Mouse (Mus musculus) CH12.LX (cell line): ENCODE results near the gene Pde4b. TPM values are rescaled to one million over a fixed set of nuclear protein-coding genes. Genes with fewer than 3 reads are reported as not detected.

Experiments
- DNase-seq: peaks from one replicate; pipeline ENCODE4 v3.0.0-alpha.2; 2013; ENCODE audit errors: extremely low read depth
- H3K27ac ChIP-seq: 2 replicates; pipeline ENCODE4 v1.5.1; 2012; ENCODE audit warnings: low read depth, mild to moderate bottlenecking, control low read depth, moderate library complexity; ENCODE audit not compliant: insufficient read depth
- H3K27me3 ChIP-seq: replicated peaks from 2 replicates; pipeline ENCODE3; 2012; ENCODE audit warnings: inconsistent platforms
- H3K36me3 ChIP-seq, 2 experiments: replicated peaks in 1 of 2; 2 replicates each; pipeline versions ENCODE3 to v1.6.1; 2012; ENCODE audit warnings: inconsistent platforms in 1 of 2, low read length in 1 of 2, mild to moderate bottlenecking in 1 of 2, mixed read lengths in 1 of 2, moderate library complexity in 1 of 2; ENCODE audit not compliant: control insufficient read depth in 1 of 2, insufficient read depth in 1 of 2
- H3K4me1 ChIP-seq, 2 experiments: 2 replicates each; pipeline ENCODE4 v1.6.1; 2012; ENCODE audit warnings: inconsistent platforms in 1 of 2, moderate library complexity in 1 of 2; ENCODE audit not compliant: insufficient read depth in 2 of 2, control insufficient read depth in 1 of 2
- H3K4me2 ChIP-seq: 2 replicates; pipeline ENCODE4 v1.6.1; 2012; ENCODE audit warnings: low read depth, mild to moderate bottlenecking, control low read depth; ENCODE audit not compliant: poor library complexity, insufficient read depth, severe bottlenecking
- H3K4me3 ChIP-seq, 3 experiments: fragments of 150-350 bp in 1 of 3; sonication (generic) in 1 of 3; replicated peaks in 1 of 3; 2 replicates each; pipeline versions ENCODE3 to v1.5.1; 2011 to 2012; ENCODE audit warnings: low read depth in 2 of 3, low read length in 2 of 3, mild to moderate bottlenecking in 2 of 3, moderate library complexity in 2 of 3, control low read depth in 1 of 3, improper control_type of control experiment in 1 of 3, inconsistent platforms in 1 of 3, mixed read lengths in 1 of 3; ENCODE audit not compliant: poor library complexity in 1 of 3
- H3K79me2 ChIP-seq: replicated peaks from 2 replicates; pipeline ENCODE4 v1.6.1; 2012; ENCODE audit warnings: mild to moderate bottlenecking, moderate library complexity; ENCODE audit not compliant: control insufficient read depth, poor library complexity, insufficient read depth, severe bottlenecking; ENCODE audit errors: extremely low read depth
- H3K9ac ChIP-seq: 2 replicates; pipeline ENCODE4 v1.6.1; 2012; ENCODE audit warnings: low read depth, mild to moderate bottlenecking, control low read depth, moderate library complexity; ENCODE audit not compliant: insufficient read depth
- H3K9me3 ChIP-seq: replicated peaks from 2 replicates; pipeline ENCODE3; 2012; ENCODE audit warnings: low read length, inconsistent platforms, mixed read lengths
- BHLHE40 ChIP-seq: IDR thresholded peaks from 2 replicates; pipeline ENCODE4 v1.6.1; 2011; ENCODE audit warnings: mild to moderate bottlenecking, low read depth, low read length, improper control_type of control experiment
- CTCF ChIP-seq, 2 experiments: IDR thresholded peaks in 1 of 2; conservative IDR thresholded peaks in 1 of 2; 2 replicates each; pipeline ENCODE4 v1.5.1; 2011 to 2012; ENCODE audit warnings: low read depth in 2 of 2, low read length in 2 of 2, improper control_type of control experiment in 1 of 2, inconsistent platforms in 1 of 2, mild to moderate bottlenecking in 1 of 2, moderate library complexity in 1 of 2
- E2F4 ChIP-seq: IDR thresholded peaks from 2 replicates; pipeline ENCODE4 v1.6.1; 2011; ENCODE audit warnings: low read depth, low read length, improper control_type of control experiment; ENCODE audit not compliant: insufficient replicate concordance
- JUN ChIP-seq: IDR thresholded peaks from 2 replicates; pipeline ENCODE4 v1.6.1; 2011; ENCODE audit warnings: low read depth, mild to moderate bottlenecking, low read length, improper control_type of control experiment, moderate library complexity; ENCODE audit not compliant: insufficient read depth
- JUND ChIP-seq: conservative IDR thresholded peaks from 2 replicates; pipeline ENCODE4 v1.6.1; 2011; ENCODE audit warnings: low read depth, low read length, improper control_type of control experiment
- MAFK ChIP-seq: IDR thresholded peaks from 2 replicates; pipeline ENCODE4 v1.6.1; 2011; ENCODE audit warnings: low read length, improper control_type of control experiment; ENCODE audit not compliant: insufficient replicate concordance
- MAX ChIP-seq: IDR thresholded peaks from 2 replicates; pipeline ENCODE4 v1.6.1; 2011; ENCODE audit warnings: low read length, improper control_type of control experiment
- MXI1 ChIP-seq: IDR thresholded peaks from 2 replicates; pipeline ENCODE4 v1.6.1; 2011; ENCODE audit warnings: mild to moderate bottlenecking, low read depth, low read length, improper control_type of control experiment
- MYC ChIP-seq: IDR thresholded peaks from 2 replicates; pipeline ENCODE4 v1.6.1; 2011; ENCODE audit warnings: low read depth, mild to moderate bottlenecking, improper control_type of control experiment, low read length
- NELFE ChIP-seq: IDR thresholded peaks from 2 replicates; pipeline ENCODE4 v1.6.1; 2011; ENCODE audit warnings: low read depth, low read length, improper control_type of control experiment
- RAD21 ChIP-seq: IDR thresholded peaks from 2 replicates; pipeline ENCODE4 v1.6.1; 2011; ENCODE audit warnings: low read depth, mild to moderate bottlenecking, low read length, improper control_type of control experiment, moderate library complexity
- SIN3A ChIP-seq: IDR thresholded peaks from 2 replicates; pipeline ENCODE4 v1.6.1; 2012; ENCODE audit warnings: low read length, improper control_type of control experiment, inconsistent platforms
- SMC3 ChIP-seq: IDR thresholded peaks from 2 replicates; pipeline ENCODE4 v1.6.1; 2011; ENCODE audit warnings: low read depth, low read length, improper control_type of control experiment
- TBP ChIP-seq: conservative IDR thresholded peaks from 2 replicates; pipeline ENCODE4 v1.6.1; 2011; ENCODE audit warnings: low read depth, low read length, improper control_type of control experiment
- USF1 ChIP-seq: IDR thresholded peaks from 2 replicates; pipeline ENCODE4 v1.6.1; 2014; ENCODE audit warnings: low read depth, mild to moderate bottlenecking, inconsistent platforms, low read length, improper control_type of control experiment
- ZC3H11A ChIP-seq: IDR thresholded peaks from 2 replicates; pipeline ENCODE4 v1.6.1; 2012; ENCODE audit warnings: low read depth, mild to moderate bottlenecking, inconsistent platforms, low read length, improper control_type of control experiment
- ZKSCAN1 ChIP-seq: IDR thresholded peaks from 2 replicates; pipeline ENCODE4 v1.6.1; 2012; ENCODE audit warnings: low read depth, inconsistent platforms, low read length, improper control_type of control experiment, borderline replicate concordance
- dilution Hi-C: fragments of 300-500 bp; cut with MboI; formaldehyde crosslinking; loops from 2 replicates; pipeline ENCODE4 v1.14.3; 2020; ENCODE audit warnings: low sequenced_read_pairs; ENCODE audit not compliant: extremely low pct_unique_long_range_greater_than_20kb, extremely low pct_ligation_motif_present
- in situ Hi-C: fragments of 300-500 bp; cut with MboI; formaldehyde crosslinking; loops from 3 replicates; pipeline ENCODE4 v1.14.3; 2019; ENCODE audit warnings: low sequenced_read_pairs, low pct_ligation_motif_present, low pct_unique_long_range_greater_than_20kb, mixed read lengths
- polyA plus RNA-seq: library from polyadenylated mRNA; unstranded; fragments of >175 nt; gene quantifications from 2 replicates; pipeline ENCODE4 v1.2.1, GENCODE M21; 2012; ENCODE audit warnings: low read depth; ENCODE audit not compliant: insufficient read length
- total RNA-seq, 2 experiments: library from RNA; depleted of rRNA; stranded (reverse); fragments of 300-350 nt in 1 of 2; fragments of >200 nt in 1 of 2; gene quantifications; 2 replicates each; pipeline ENCODE4 v1.2.3; 2012 to 2014

Pde4b gene
- total and polyA plus RNA-seq, 3 experiments = 9.6 to 24.2 (median 21.8) TPM

DNA sequence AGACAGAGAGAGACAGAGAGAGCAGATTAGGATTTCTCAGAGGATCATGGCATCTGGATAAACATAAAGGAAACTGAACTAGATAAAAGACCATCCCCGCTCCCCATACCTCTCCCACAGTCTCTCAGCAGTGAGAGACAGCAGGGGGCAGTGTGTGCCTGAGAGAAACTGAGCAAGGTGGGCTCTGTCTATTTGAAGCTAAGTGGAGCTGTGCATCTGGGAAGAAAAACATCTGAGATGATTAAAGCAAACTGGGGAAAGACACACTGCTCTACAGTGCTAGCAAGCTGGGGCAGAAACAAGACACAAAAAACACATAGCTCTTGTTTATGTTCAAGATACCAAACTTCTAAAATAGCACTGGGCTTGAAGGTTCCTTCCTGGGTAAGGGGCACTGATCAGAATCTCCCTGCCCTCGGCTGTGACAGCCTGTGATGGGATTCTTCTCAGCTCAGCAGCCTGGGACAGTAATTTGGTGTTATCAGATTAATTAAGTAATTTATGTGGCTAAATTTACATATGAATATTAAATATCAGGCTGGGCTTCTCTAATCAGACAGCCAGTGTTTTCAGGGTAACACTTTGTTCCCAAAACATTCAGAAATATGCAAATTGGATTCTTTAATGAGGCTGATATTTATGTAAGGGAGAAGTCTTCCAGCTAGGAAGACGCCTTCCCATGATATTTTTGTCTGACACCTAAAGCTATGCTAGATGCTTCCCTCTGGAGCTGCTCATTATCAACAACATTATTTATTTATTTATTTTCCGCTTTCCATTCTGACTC is 399.0 kb downstream of the Pde4b start:
- no peak overlapping the region for H3K4me2 ChIP-seq
- TF ChIP-seq E2F4 = no peak
- peak; percentile 90 for TF ChIP-seq SMC3
- TF ChIP-seq MAX = no peak
- no peak for TF ChIP-seq BHLHE40
- peak; percentile 43 for TF ChIP-seq ZC3H11A
- TF ChIP-seq RAD21 = peak; percentile 81
- TF ChIP-seq TBP = no peak
- TF ChIP-seq CTCF (conservative IDR thresholded peaks at IDR 0.05 in 1 of 2, IDR thresholded peaks at IDR 0.05 in 1 of 2; ENCODE audit: low read depth in 2 of 2, low read length in 2 of 2) = peak in 1 of 2 experiments; percentile 83; a peak in 2 of 4 replicates
- TF ChIP-seq MYC = no peak
- TF ChIP-seq MAFK = no peak
- no peaks in the 10 kb centered on the region for H3K27me3 ChIP-seq
- DNase-seq = peak; percentile 51
- no peaks in the 10 kb centered on the region for H3K36me3 ChIP-seq
- H3K4me3 ChIP-seq = no peak overlapping the region
- H3K9ac ChIP-seq = no peak overlapping the region
- H3K4me1 ChIP-seq = peaks cover 15 to 21% of the 10 kb centered on the region in 2 experiments
- dilution Hi-C loops = loop anchor here (25.0 kb wide), 1 partner anchor 249 kb away; no protein-coding TSS in a partner anchor
- no peak overlapping the region for H3K27ac ChIP-seq
- in situ Hi-C loops = loop anchor here (25.0 kb wide), 1 partner anchor 476 kb away; no protein-coding TSS in a partner anchor
- H3K9me3 ChIP-seq = no peaks in the 10 kb centered on the region
- no peaks in the 10 kb centered on the region for H3K79me2 ChIP-seq

DNA sequence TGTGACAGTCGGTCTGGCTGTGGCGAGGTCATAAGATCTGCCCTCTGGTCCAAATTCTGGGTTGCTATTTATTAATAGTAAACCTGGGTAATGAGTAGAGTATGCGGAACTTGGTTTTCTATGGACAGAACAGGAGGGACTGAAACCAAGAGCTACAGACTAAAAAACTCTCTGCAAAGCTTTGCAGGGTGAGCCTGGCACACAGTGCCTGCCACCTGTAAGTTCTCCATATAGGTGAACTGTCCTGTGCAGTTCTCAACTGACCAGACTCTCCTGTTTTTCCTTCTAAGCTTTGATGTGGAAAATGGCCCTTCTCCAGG is 399.5 kb downstream of the Pde4b start:
- Histone ChIP-seq H3K4me2 (no peak overlapping the region), H3K4me1 (peaks cover 15 to 21% of the 10 kb centered on the region in 2 experiments), H3K4me3 (no peak overlapping the region), H3K79me2 (no peaks in the 10 kb centered on the region), H3K27ac (no peak overlapping the region), H3K27me3 (no peaks in the 10 kb centered on the region)
- TF ChIP-seq MAFK = no peak
- TF ChIP-seq, all 38 proteins: peak for 0
- Histone ChIP-seq H3K36me3 (no peaks in the 10 kb centered on the region), H3K9me3 (no peaks in the 10 kb centered on the region), H3K9ac (no peak overlapping the region)
- no peak for DNase-seq
- in situ Hi-C loops = loop anchor here (25.0 kb wide), 1 partner anchor 475 kb away; no protein-coding TSS in a partner anchor
- dilution Hi-C loops = loop anchor here (25.0 kb wide), 1 partner anchor 250 kb away; no protein-coding TSS in a partner anchor

DNA sequence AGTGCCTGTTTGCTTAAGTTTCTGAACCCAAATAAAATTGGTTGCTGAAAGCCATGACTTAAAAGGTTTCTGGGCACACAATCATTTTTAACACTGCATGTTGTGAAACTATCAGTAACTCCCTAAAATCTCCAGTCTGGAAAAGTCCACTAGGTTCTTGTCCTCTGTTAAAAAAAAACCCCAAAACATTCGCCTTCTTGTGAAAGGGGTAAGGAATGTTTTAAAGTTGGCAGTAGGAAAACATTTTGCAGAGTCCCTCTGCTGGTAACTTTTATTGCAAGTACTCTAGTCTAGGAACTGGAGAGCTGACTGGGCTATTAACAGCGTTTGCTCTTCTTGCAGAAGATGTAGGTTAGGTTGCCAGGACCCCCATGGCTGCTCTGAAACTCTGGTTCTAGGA is 400.7 kb downstream of the Pde4b start:
- TF ChIP-seq SIN3A = no peak
- no peak for TF ChIP-seq ZKSCAN1
- no peak for TF ChIP-seq MXI1
- TF ChIP-seq JUND = no peak
- TF ChIP-seq MAX = no peak
- no peak for TF ChIP-seq USF1
- no peak for TF ChIP-seq JUN
- TF ChIP-seq MYC = no peak
- no peak for TF ChIP-seq NELFE
- no peak for TF ChIP-seq ZC3H11A
- dilution Hi-C loops (loop anchor here (25.0 kb wide), 1 partner anchor 251 kb away; no protein-coding TSS in a partner anchor), in situ Hi-C loops (loop anchor here (25.0 kb wide), 1 partner anchor 474 kb away; no protein-coding TSS in a partner anchor)
- Histone ChIP-seq H3K9ac (no peak overlapping the region), H3K9me3 (no peaks in the 10 kb centered on the region), H3K27ac (no peak overlapping the region), H3K27me3 (no peaks in the 10 kb centered on the region), H3K79me2 (no peaks in the 10 kb centered on the region), H3K4me2 (no peak overlapping the region), H3K4me3 (no peak overlapping the region), H3K4me1 (peaks cover 12 to 16% of the 10 kb centered on the region in 2 experiments), H3K36me3 (no peaks in the 10 kb centered on the region)
- no peak for DNase-seq
